Mouse (Mus musculus) brain, embryonic 14.5 days (tissue): Measurements from ENCODE around the gene Hmga2. TPM values are rescaled to one million over a fixed set of nuclear protein-coding genes. Genes with fewer than 3 reads are reported as not detected.
"Not testable (repeated sequence)": the region's sequence is repeated elsewhere in the genome, so short reads cannot be mapped to it uniquely, and the experiment has no call there.

Experiments
- DNase-seq: peaks from one replicate; pipeline ENCODE4 v3.0.0-alpha.2; 2011; ENCODE audit warnings: low read depth
- CTCF ChIP-seq: fragments of 200-500 bp; IDR thresholded peaks from 2 replicates; pipeline ENCODE4 v1.5.1; 2012; ENCODE audit warnings: inconsistent platforms, mild to moderate bottlenecking, moderate library complexity, borderline replicate concordance; ENCODE audit not compliant: insufficient read depth, insufficient read length; ENCODE audit errors: extremely low read depth
- POLR2A ChIP-seq: fragments of 200-500 bp; IDR thresholded peaks from 2 replicates; pipeline ENCODE4 v1.6.1; 2012; ENCODE audit warnings: mild to moderate bottlenecking, inconsistent platforms, borderline replicate concordance; ENCODE audit not compliant: poor library complexity, insufficient read depth, insufficient read length, severe bottlenecking; ENCODE audit errors: extremely low read depth
- polyA plus RNA-seq: library from polyadenylated mRNA; depleted of rRNA; stranded (reverse); fragments of >200 nt; gene quantifications from 2 replicates; pipeline ENCODE4 v1.2.3, GENCODE M21; 2012

Hmga2 gene
- polyA plus RNA-seq, 1 experiment = 8.1 TPM

DNA sequence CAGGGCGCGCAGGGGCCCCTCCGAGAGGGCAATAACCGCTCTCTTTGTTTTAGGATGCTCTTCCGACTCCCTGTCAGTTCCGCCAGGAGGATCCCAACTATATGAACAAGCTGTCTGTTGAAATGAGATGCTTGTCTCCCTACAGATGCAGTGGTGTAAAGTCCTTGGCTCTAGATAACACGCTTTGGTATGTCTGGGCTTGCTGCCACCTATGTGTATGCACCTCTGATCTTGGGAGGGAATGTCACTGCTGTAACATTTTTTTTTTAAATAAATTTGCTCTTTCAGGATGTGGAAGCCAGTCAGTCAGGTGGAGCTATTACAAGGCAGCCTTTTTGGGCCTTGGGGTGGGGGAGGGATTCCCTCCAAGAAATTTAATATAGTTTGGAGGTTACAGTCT lies 92.2 kb downstream of the Hmga2 start:
- TF ChIP-seq POLR2A = no peak
- no peak for TF ChIP-seq CTCF
- peak; percentile 58 for DNase-seq

GRCm38 (mm10) chr10:120377795-120378194 lies 98.5 kb downstream of the Hmga2 start:
- DNase-seq = no peak
- TF ChIP-seq CTCF (no peak), POLR2A (no peak)

DNA sequence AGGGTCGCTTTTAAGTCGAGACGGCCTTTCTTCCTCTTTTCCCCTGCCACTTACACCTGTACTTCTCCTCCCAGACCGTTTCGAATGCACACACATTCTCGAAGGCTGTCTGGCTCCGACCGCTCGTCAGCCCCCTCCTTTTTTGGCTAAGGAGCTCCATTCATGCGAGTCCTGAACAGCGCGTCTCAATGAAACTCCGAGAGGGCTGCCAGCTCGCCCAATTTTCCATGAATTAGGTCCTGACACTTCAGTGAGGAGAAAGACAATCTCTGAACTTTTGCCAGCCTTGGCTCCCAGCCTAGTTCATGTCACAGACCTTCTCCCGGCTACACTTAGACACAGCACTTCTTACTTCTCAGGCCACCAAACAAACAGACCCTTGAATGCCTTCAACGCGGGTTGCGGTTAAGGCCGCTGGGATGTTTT lies 98.9 kb downstream of the Hmga2 start:
- DNase-seq = peak; percentile 99
- TF ChIP-seq POLR2A = no peak
- TF ChIP-seq CTCF = no peak

DNA sequence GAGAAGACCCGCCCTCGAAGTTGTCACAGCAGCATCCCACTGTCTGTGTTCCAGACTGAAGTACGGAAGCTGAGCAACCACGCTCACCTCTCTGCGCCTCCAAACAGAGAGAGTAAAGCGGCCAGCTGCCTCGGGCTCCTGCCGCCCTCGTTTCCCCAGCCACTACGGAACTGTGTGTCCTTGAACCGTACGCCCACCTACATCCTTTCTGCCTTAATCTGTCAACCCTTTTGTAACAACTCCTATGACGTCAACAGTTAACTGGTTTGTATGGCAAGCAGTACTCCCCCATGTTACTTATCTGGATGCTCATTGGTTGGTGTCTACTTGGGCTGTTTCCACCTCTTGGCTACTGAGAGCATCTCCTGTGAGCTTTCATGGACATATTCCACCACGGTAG lies 100.8 kb downstream of the Hmga2 start:
- no peak for DNase-seq
- TF ChIP-seq CTCF = no peak
- TF ChIP-seq POLR2A = no peak

DNA sequence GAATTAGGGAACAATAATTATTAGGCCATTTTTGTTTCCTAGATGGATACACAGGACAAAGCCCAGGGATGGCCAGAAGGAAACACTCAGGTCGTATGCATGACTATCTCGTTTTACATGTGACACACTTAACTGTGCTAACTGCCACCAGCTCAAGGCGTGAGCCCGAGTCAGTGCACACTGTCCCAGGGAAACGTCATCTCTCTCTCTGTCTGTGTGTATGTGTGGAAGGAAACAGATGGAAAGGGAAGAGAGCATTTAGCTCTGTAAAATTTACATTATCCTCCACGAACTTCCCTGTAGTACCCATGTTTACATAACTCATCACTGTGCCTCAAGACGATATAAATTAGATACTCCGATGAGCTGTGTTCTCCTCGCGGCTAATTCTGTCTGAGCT lies 105.1 kb downstream of the Hmga2 start:
- no peak for TF ChIP-seq POLR2A
- TF ChIP-seq CTCF = no peak
- no peak for DNase-seq

DNA sequence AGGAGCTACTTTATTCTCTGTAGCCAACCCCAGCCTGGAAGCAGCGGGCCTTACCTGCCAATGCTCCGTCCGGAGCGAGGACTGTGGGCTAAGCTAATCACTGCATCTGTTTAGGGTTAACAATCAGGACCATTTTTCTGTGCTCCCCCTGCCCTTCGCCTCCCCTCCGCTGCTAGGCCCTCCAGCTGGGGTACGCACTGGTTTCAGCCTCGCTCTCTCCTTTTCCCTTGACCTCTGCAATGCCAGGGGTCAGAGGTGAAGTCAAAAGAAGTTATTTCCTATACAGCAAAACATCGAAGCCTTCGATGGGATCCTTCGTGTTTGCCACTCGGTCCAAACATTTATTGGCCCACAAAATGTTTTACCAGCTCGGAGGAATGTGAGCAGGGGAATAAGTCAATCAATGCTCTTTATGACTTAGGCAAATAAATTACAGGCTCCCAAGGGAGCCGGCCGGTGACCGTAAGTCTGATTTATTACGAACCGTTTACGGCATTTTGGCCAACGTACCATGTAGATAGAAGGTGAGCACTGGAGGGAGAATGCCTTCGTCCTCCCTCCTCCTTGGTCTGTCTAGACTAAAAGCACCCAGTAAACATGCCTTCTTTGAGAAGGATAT lies 107.0 kb downstream of the Hmga2 start:
- no peak for DNase-seq
- TF ChIP-seq CTCF = no peak
- no peak for TF ChIP-seq POLR2A

GRCm38 (mm10) chr10:120366173-120366592 lies 110.1 kb downstream of the Hmga2 start:
- DNase-seq = not testable (repeated sequence)

DNA sequence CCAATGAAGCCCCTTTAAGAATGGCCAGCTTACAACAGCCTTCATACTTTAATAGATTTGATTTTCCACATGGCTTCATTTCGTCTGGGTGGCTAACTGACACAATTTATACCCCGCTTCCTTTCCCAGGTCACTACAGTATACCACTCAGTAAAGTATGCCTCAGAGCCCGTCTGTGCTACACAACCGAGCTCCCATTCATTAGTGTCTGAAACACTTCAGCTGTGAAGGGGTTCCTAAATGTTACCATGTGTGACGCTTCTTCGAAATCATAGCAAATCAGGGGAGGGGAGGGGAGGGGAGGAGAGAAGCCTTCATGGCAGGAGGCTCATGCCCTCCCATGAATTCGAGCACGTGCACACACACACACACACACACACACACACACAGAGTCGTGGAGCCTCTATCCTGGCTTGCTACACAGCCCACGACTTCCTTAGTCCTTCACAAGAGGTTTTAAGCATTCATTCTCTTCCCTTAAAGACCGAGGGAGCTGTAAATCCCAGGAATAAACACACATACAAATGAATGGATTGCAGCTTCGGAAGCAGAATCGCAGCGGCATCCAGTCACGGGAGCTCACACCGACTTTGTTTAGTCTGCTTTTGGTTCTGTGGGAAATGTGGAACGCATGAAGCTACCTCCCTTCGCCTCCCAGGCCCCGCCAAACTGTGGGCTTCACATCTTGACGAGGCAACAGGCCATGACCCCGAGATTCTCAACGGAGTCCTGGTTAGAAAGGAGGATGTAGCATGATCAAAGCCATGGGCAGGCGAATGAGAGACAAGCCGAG lies 110.7 kb downstream of the Hmga2 start:
- no peak for TF ChIP-seq CTCF
- TF ChIP-seq POLR2A = no peak
- peak; percentile 53 for DNase-seq

GRCm38 (mm10) chr10:120363983-120364582 lies 112.2 kb downstream of the Hmga2 start:
- no peak for TF ChIP-seq POLR2A
- TF ChIP-seq CTCF = no peak
- no peak for DNase-seq

GRCm38 (mm10) chr10:120363298-120363982 lies 112.8 kb downstream of the Hmga2 start:
- DNase-seq = not testable (repeated sequence)

DNA sequence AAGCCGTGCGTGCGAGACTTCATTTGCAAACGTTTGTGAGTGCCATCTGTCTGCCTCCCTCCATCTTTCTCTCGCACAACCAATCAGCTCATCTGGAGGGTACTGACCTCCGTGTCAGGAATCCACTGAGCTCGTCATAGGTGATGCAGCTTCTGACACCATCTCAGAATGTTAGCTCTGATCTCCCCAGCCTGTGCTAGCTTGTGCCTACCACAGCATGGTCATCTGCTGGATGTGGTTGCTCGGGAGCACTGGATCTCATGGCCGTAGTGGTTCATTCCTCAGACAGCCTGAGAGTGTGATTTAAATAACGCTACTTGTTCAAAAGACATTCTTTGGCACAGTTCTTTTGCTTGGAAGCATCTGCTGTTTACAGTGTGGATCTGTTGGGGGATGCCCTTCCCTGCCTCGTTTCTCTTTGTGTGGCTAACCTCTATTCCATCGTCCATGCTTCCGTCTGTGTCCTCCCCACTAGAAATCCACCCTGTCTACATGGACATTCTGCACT lies 121.7 kb downstream of the Hmga2 start:
- TF ChIP-seq POLR2A (no peak), CTCF (no peak)
- DNase-seq = no peak
